Mouse (Mus musculus): ENCODE data around the gene Rpl19.

- TF ChIP-seq POLR2A (IDR thresholded peaks at IDR 0.05; ENCODE audit: insufficient read length, low read depth) (no peak), TCF12 (IDR thresholded peaks at IDR 0.05; ENCODE audit: insufficient read depth, poor library complexity, severe bottlenecking) (no peak), POLR2AphosphoS2 (IDR thresholded peaks at IDR 0.05; ENCODE audit: insufficient read length, low read depth) (no peak), E2F4 (IDR thresholded peaks at IDR 0.05; ENCODE audit: insufficient read depth) (no peak), TCF3 (IDR thresholded peaks at IDR 0.05; ENCODE audit: insufficient read length, low read depth) (no peak), MAX (IDR thresholded peaks at IDR 0.05; ENCODE audit: low read depth) (no peak), MYOD1 (IDR thresholded peaks at IDR 0.05; ENCODE audit: control insufficient read depth in 1 of 3, insufficient read length in 2 of 3, low read depth in 2 of 3) (no peak), SRF (IDR thresholded peaks at IDR 0.05; ENCODE audit: control insufficient read depth, insufficient read length, low read depth) (no peak), USF1 (IDR thresholded peaks at IDR 0.05; ENCODE audit: low read depth) (no peak), CEBPB (IDR thresholded peaks at IDR 0.05; ENCODE audit: insufficient read depth, poor library complexity, severe bottlenecking) (no peak), MYOG (IDR thresholded peaks at IDR 0.05; ENCODE audit: control insufficient read depth in 1 of 3, insufficient read depth in 1 of 3, insufficient read length in 2 of 3, low read depth in 2 of 3) (no peak), REST (IDR thresholded peaks at IDR 0.05; ENCODE audit: insufficient read depth, insufficient read length) (no peak)
Observed at GRCm38 (mm10) chr11:98003171-98003671, 23.3 kb upstream of the Rpl19 start.
